Mouse (Mus musculus) myocyte (in vitro differentiated cells): ENCODE measurements around the gene Rd3l. TPM values are rescaled to one million over a fixed set of nuclear protein-coding genes. Genes with fewer than 3 reads are reported as not detected.

ENCODE experiments used
- H3K27me3 ChIP-seq: one replicate; pipeline ENCODE4 v1.6.1; 2011; ENCODE audit not compliant: control insufficient read depth, insufficient read depth, insufficient read length
- H3K36me3 ChIP-seq: one replicate; pipeline ENCODE4 v1.6.1; 2011; ENCODE audit not compliant: control insufficient read depth, insufficient read depth
- H3K4me2 ChIP-seq: one replicate; pipeline ENCODE4 v1.6.1; 2011; ENCODE audit warnings: low read depth, control low read depth
- H3K4me3 ChIP-seq: one replicate; pipeline ENCODE4 v1.5.1; 2011; ENCODE audit warnings: mild to moderate bottlenecking, control low read depth, moderate library complexity
- H3K79me2 ChIP-seq: one replicate; pipeline ENCODE4 v1.6.1; 2011; ENCODE audit not compliant: control insufficient read depth, insufficient read depth
- H3ac ChIP-seq: one replicate; pipeline ENCODE4 v1.6.1; 2011; ENCODE audit not compliant: control insufficient read depth, insufficient read length
- CEBPB ChIP-seq: IDR thresholded peaks from 2 replicates; pipeline ENCODE4 v1.6.1; 2011; ENCODE audit warnings: mild to moderate bottlenecking, moderate library complexity; ENCODE audit not compliant: poor library complexity, insufficient read depth, severe bottlenecking
- E2F4 ChIP-seq: IDR thresholded peaks from one replicate; pipeline ENCODE4 v1.6.1; 2011; ENCODE audit warnings: mild to moderate bottlenecking, control low read depth, moderate library complexity; ENCODE audit not compliant: insufficient read depth
- MAX ChIP-seq: IDR thresholded peaks from one replicate; pipeline ENCODE4 v1.6.1; 2011; ENCODE audit warnings: low read depth, mild to moderate bottlenecking, control low read depth
- MYOD1 ChIP-seq, 3 experiments: IDR thresholded peaks; one replicate each; pipeline ENCODE4 v1.6.1; 2011; ENCODE audit warnings: control low read depth in 2 of 3, low read depth in 2 of 3, mild to moderate bottlenecking in 2 of 3, moderate library complexity in 1 of 3; ENCODE audit not compliant: insufficient read length in 2 of 3, control insufficient read depth in 1 of 3
- MYOG ChIP-seq, 3 experiments: IDR thresholded peaks; one replicate each; pipeline ENCODE4 v1.6.1; 2011; ENCODE audit warnings: control low read depth in 2 of 3, low read depth in 2 of 3, mild to moderate bottlenecking in 2 of 3; ENCODE audit not compliant: insufficient read length in 2 of 3, control insufficient read depth in 1 of 3, insufficient read depth in 1 of 3
- POLR2A ChIP-seq: IDR thresholded peaks from one replicate; pipeline ENCODE4 v1.6.1; 2011; ENCODE audit warnings: low read depth, mild to moderate bottlenecking, control low read depth, moderate library complexity; ENCODE audit not compliant: insufficient read length
- POLR2AphosphoS2 ChIP-seq: IDR thresholded peaks from one replicate; pipeline ENCODE4 v1.6.1; 2011; ENCODE audit warnings: low read depth, control low read depth; ENCODE audit not compliant: insufficient read length
- REST ChIP-seq: IDR thresholded peaks from one replicate; pipeline ENCODE4 v1.6.1; 2011; ENCODE audit warnings: mild to moderate bottlenecking, control low read depth, moderate library complexity; ENCODE audit not compliant: insufficient read depth, insufficient read length
- SRF ChIP-seq: IDR thresholded peaks from one replicate; pipeline ENCODE4 v1.6.1; 2011; ENCODE audit warnings: low read depth; ENCODE audit not compliant: control insufficient read depth, insufficient read length
- TCF12 ChIP-seq: IDR thresholded peaks from one replicate; pipeline ENCODE4 v1.6.1; 2011; ENCODE audit warnings: mild to moderate bottlenecking, control low read depth; ENCODE audit not compliant: poor library complexity, insufficient read depth, severe bottlenecking
- TCF3 ChIP-seq: IDR thresholded peaks from one replicate; pipeline ENCODE4 v1.6.1; 2011; ENCODE audit warnings: low read depth, control low read depth; ENCODE audit not compliant: insufficient read length
- USF1 ChIP-seq: IDR thresholded peaks from one replicate; pipeline ENCODE4 v1.6.1; 2011; ENCODE audit warnings: low read depth, mild to moderate bottlenecking, control low read depth, moderate library complexity
- polyA plus RNA-seq: library from polyadenylated mRNA; unstranded; fragments of >200 nt; fragmentation: generic; extraction: Trizol; gene quantifications from one replicate; pipeline ENCODE4 v1.2.1, GENCODE M21; 2012; ENCODE audit warnings: missing spikeins

Gene Rd3l
- polyA plus RNA-seq, 1 experiment, result not detected

DNA sequence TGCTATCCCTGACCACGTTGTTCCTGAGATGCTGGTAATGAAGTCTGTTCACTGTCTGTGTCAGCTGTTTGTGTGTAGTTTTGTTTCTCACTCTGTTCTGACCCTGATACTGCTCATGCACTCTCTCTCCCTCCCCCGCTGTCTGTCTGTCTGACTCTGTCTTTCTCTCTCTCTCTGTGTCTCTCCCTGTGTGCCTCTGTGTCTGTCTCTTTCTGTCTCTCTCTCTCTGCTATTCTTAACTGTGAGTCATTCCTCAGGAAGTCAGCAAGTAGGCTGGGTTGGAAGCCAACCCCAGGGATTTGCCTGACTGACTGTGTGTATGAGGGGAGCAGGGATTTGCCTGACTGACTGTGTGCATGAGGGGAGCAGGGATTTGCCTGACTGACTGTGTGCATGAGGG lies 42.2 kb upstream of the Rd3l start:
- TF ChIP-seq MYOD1 (IDR thresholded peaks at IDR 0.05; ENCODE audit: control insufficient read depth in 1 of 3, insufficient read length in 2 of 3, low read depth in 2 of 3) (peak in 1 of 3 experiments; percentile 21), E2F4 (no peak)
- peak overlapping the region; percentile 74 for H3K4me2 ChIP-seq

DNA sequence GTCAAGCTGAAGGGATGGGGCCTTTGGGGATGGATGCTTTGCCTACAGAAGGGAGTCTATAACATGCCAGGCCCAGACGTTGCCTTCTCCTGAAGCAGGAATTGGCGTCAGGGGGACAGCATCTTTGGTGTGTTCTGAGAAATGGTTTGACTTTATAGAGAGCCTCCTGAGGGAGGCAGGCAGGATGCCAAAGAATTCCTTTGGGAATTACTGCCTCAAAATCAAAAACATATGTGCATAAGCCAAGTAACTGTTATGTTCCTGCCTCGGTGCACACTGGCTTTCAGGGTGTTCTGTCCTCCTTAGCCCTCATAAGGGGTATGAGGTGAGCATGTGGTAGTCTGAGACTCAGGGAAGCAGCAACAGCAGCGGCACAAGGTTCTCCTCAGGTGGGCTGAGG lies 35.2 kb upstream of the Rd3l start:
- no peaks in the 10 kb centered on the region for H3K27me3 ChIP-seq
- TF ChIP-seq CEBPB, result no peak
- TF ChIP-seq POLR2AphosphoS2, result no peak
- no peak for TF ChIP-seq SRF
- TF ChIP-seq POLR2A, result no peak
- no peak for TF ChIP-seq TCF3
- no peak for TF ChIP-seq MYOD1 (IDR thresholded peaks at IDR 0.05; ENCODE audit: control insufficient read depth in 1 of 3, insufficient read length in 2 of 3, low read depth in 2 of 3)
- no peak for TF ChIP-seq USF1
- TF ChIP-seq E2F4, result no peak
- no peak for TF ChIP-seq TCF12
- no peak for TF ChIP-seq MAX
- TF ChIP-seq MYOG (IDR thresholded peaks at IDR 0.05; ENCODE audit: control insufficient read depth in 1 of 3, insufficient read depth in 1 of 3, insufficient read length in 2 of 3, low read depth in 2 of 3), result no peak
- TF ChIP-seq REST, result no peak
- H3K79me2 ChIP-seq, result no peaks in the 10 kb centered on the region
- no peaks in the 10 kb centered on the region for H3K36me3 ChIP-seq
- H3K4me2 ChIP-seq, result no peak overlapping the region
- no peak overlapping the region for H3ac ChIP-seq
- H3K4me3 ChIP-seq, result no peak overlapping the region

More for the DNA sequence above, 42.2 kb upstream of the Rd3l start:
- Histone ChIP-seq H3K27me3 (no peaks in the 10 kb centered on the region), H3K79me2 (no peaks in the 10 kb centered on the region), H3K4me3 (no peak overlapping the region), H3K36me3 (no peaks in the 10 kb centered on the region), H3ac (no peak overlapping the region)

DNA sequence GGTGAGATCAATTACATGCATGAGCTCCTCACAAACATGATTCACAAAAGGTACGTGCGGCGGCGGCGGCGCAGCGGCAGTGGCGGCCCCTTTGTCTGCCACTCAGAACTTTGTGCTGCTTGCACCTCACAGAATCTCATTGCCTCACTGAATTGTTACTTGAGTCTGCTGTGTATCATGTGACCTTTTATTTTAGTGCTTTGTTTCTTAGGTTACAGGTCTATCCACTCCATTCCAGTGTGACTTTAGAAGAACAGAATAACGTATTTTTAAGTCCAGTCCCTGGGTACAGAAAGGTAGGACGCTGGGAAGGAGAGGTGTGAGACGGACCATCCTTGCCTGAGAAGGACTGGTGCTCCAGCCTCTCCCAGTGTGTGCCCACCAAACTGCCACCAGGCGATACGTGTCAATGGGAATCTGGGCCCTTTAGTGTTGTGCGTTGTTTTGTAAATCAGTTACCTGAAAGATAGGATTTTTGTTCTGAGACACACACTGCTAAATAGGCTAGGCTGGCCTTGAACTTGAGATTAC lies 32.2 kb upstream of the Rd3l start:
- no peaks in the 10 kb centered on the region for H3K36me3 ChIP-seq
- H3K4me3 ChIP-seq, result no peak overlapping the region
- no peaks in the 10 kb centered on the region for H3K27me3 ChIP-seq
- no peak for TF ChIP-seq MYOG (IDR thresholded peaks at IDR 0.05; ENCODE audit: control insufficient read depth in 1 of 3, insufficient read depth in 1 of 3, insufficient read length in 2 of 3, low read depth in 2 of 3)
- no peak for TF ChIP-seq SRF
- no peak for TF ChIP-seq CEBPB
- TF ChIP-seq E2F4, result no peak
- no peak for TF ChIP-seq MYOD1 (IDR thresholded peaks at IDR 0.05; ENCODE audit: control insufficient read depth in 1 of 3, insufficient read length in 2 of 3, low read depth in 2 of 3)
- no peak for TF ChIP-seq POLR2A
- TF ChIP-seq USF1, result no peak
- no peak for TF ChIP-seq POLR2AphosphoS2
- no peak for TF ChIP-seq REST
- TF ChIP-seq MAX, result no peak
- no peak for TF ChIP-seq TCF3
- TF ChIP-seq TCF12, result no peak
- no peak overlapping the region for H3K4me2 ChIP-seq
- H3ac ChIP-seq, result no peak overlapping the region
- no peaks in the 10 kb centered on the region for H3K79me2 ChIP-seq

DNA sequence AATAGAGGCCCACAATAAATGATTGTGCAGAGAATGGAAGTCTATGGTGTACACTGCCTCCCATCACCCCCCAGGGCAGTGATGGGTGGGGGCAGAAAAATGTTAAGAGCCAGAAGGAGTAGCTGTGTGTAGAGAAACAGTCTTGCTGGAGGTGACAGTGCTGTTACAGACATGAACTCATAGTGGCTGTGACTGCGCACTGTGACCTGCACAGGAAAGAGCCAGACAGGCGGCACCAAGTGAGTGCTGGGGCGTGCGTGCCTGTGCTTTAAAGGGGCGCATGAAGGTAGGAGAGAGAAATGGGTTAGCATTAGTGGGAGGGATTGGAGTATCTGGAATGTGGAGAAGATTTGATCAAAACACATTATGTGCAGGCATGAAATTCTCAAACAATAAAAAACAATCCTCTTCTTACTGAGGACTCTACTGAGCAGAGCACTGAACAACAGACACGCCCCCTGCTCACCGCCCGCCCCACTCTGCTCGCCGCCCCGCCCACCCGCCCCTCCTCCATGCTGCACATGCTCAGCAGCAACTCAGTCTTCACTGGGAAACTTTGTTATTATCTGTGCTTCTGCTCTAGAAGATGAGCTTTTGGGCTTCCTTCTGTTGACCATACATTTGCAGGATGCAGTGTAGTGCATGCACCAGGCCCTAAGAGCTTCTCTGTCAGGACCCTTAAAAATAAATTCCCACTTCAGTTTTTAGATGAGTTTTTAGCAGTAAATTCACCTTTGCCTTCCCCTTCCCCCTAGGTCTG lies 31.6 kb upstream of the Rd3l start:
- Histone ChIP-seq H3ac (no peak overlapping the region), H3K4me2 (no peak overlapping the region), H3K36me3 (no peaks in the 10 kb centered on the region), H3K4me3 (no peak overlapping the region), H3K27me3 (no peaks in the 10 kb centered on the region), H3K79me2 (no peaks in the 10 kb centered on the region)
- no peak for TF ChIP-seq E2F4
- no peak for TF ChIP-seq POLR2A
- no peak for TF ChIP-seq TCF3
- no peak for TF ChIP-seq MAX
- no peak for TF ChIP-seq REST
- TF ChIP-seq POLR2AphosphoS2, result no peak
- TF ChIP-seq USF1, result no peak
- TF ChIP-seq SRF, result no peak
- no peak for TF ChIP-seq TCF12
- TF ChIP-seq CEBPB, result no peak
- TF ChIP-seq MYOD1 (IDR thresholded peaks at IDR 0.05; ENCODE audit: control insufficient read depth in 1 of 3, insufficient read length in 2 of 3, low read depth in 2 of 3), result no peak
- TF ChIP-seq MYOG (IDR thresholded peaks at IDR 0.05; ENCODE audit: control insufficient read depth in 1 of 3, insufficient read depth in 1 of 3, insufficient read length in 2 of 3, low read depth in 2 of 3), result no peak
